Mouse (Mus musculus): ENCODE data around the gene Pglyrp2.

Gene Pglyrp2

GRCm38 (mm10) chr17:32424034-32424433, at the start of gene Pglyrp2:
TSS of gene Pglyrp2 (minus strand) at chr17:32424167.
- DNase-seq (ENCODE audit: low read depth in 2 of 2, low spot score in 2 of 2) = peak; percentile 37 to 67

GRCm38 (mm10) chr17:32472176-32472575, 48.2 kb upstream of the Pglyrp2 start:
- no peak for DNase-seq (ENCODE audit: low read depth in 2 of 2, low spot score in 2 of 2)

GRCm38 (mm10) chr17:32470795-32471194, 46.8 kb upstream of the Pglyrp2 start:
- no peak for DNase-seq (ENCODE audit: low read depth in 2 of 2, low spot score in 2 of 2)

DNA sequence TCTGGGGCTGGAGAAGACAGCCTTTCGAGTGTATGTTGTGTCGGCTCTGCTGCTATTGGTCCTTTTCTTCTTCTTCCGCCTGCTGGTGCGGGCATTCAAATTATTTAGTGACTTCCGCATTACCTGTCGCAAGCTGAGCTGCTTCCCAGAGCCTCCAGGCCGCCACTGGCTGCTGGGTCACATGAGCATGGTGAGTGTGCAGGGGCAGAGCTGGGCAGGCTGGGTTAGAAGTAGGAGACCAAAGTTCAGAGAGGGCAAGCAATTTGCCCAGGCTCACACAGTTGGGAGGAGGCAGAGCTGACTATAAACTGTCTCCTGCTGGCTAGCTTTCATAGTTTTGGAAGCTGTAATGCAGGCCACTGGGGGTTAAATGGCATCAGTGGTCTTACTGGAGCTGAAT, 44.5 kb upstream of the Pglyrp2 start:
- no peak for DNase-seq (ENCODE audit: low read depth in 2 of 2, low spot score in 2 of 2)

DNA sequence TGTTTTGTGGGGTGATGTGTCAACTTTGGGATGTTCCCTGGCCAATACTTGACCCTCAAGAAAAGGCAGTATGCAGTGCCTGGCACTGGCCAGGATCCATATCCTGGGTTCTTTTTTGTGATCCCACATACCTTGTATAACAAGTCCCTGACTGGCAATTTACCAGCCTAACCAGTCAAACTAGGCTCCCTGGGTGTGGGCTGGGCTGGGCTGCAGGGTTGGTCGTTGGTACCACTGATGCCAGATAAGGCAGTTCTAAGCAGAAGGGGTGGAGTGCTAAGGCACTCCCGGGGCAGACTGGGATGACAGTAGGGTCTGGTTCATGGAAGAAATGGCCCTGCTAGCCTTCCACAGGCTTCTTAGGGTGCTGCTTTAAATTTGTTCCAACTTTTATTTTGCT, 31.0 kb upstream of the Pglyrp2 start:
- no peak for DNase-seq (ENCODE audit: low read depth in 2 of 2, low spot score in 2 of 2)

DNA sequence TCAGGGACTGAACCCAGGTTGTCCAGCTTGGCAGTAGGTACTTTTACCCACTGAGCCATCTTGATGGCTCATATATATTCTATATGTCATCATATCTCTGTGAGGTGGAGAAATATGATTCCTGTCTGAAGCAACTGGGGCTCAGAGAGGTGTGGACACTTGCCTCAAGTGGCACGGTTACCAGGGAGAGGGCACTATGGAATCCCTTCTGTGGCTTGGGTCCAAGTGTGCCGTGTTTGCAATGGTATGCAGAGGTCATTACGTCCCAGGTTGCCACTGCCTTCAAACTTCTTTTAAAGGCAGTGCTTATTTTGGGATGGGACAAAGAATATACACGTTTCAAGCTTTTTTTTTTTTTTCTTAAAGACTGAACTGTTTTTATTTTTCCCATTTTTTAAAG, 30.2 kb upstream of the Pglyrp2 start:
- no peak for DNase-seq (ENCODE audit: low read depth in 2 of 2, low spot score in 2 of 2)

- no peak for DNase-seq (ENCODE audit: low read depth in 2 of 2, low spot score in 2 of 2)
Measured at GRCm38 (mm10) chr17:32452482-32452881, 28.5 kb upstream of the Pglyrp2 start, which contains the start of gene Cyp4f39. TSS of gene Cyp4f39 (plus strand) at chr17:32452723.

DNA sequence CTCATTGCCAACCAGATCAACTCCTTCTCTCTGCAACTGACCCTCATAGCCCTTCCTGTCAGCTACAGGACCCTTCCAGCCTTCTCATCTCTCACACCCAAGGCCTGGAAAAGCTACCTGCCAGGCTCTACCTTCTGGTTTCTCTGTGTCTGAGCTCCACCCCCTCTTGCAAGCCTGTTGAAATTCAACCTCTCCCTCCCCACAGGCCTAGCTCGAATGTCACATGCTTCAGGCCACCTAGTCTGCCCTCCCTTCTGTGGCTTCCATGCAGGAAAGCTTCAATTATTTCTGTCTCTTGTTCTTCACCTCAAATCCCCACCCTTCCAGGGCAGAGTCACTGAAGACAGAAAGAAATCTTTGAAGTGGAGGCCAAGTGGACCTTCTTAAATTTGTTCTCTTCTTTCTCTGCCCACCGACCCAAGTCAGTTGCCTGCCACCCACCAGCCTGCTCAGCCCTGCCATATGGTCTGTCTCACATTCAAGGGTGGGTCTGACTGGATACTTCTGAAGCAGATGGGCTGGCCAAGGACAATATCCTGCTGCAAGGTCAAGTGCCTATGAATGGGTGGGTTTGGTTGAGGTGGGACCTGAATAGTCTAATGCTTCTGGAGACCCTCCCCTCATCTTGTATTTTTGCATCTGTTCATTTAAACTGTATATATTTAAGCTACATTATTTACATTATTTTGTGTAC, 27.0 kb upstream of the Pglyrp2 start:
- no peak for DNase-seq (ENCODE audit: low read depth in 2 of 2, low spot score in 2 of 2)

DNA sequence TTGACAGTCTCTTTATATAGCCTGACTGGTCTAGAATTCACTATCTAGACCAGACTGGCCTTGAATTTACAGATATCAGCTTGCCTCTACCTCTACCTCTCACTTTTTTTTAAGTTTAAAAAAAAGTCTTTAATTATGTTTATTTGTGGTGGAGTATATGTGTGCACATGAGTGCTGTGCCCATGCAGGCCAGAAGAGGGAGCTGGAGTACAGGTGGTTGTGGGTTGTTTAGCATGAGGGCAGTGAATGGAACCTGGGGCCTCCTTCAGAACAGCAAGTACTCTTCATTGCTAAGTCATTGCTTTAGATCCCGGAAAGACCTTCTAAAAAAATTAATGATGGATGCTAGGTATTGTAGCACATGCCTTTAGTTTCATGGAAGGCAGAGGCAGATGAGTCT, 25.1 kb upstream of the Pglyrp2 start:
- no peak for DNase-seq (ENCODE audit: low read depth in 2 of 2, low spot score in 2 of 2)

- DNase-seq (ENCODE audit: low read depth in 2 of 2, low spot score in 2 of 2) = no peak
Measured at GRCm38 (mm10) chr17:32447195-32447594, 23.2 kb upstream of the Pglyrp2 start.

- DNase-seq (ENCODE audit: low read depth in 2 of 2, low spot score in 2 of 2) = no peak
Measured at GRCm38 (mm10) chr17:32445016-32445415, 21.0 kb upstream of the Pglyrp2 start.

- DNase-seq (ENCODE audit: low read depth in 2 of 2, low spot score in 2 of 2) = no peak
Measured at GRCm38 (mm10) chr17:32443245-32443644, 19.3 kb upstream of the Pglyrp2 start.

- DNase-seq (ENCODE audit: low read depth in 2 of 2, low spot score in 2 of 2) = no peak
Measured at GRCm38 (mm10) chr17:32437106-32437505, 13.1 kb upstream of the Pglyrp2 start.

GRCm38 (mm10) chr17:32435151-32435550, 11.2 kb upstream of the Pglyrp2 start:
- no peak for DNase-seq (ENCODE audit: low read depth in 2 of 2, low spot score in 2 of 2)

GRCm38 (mm10) chr17:32434324-32434723, 10.4 kb upstream of the Pglyrp2 start:
- DNase-seq (ENCODE audit: low read depth in 2 of 2, low spot score in 2 of 2) = no peak

GRCm38 (mm10) chr17:32431972-32432371, 8.0 kb upstream of the Pglyrp2 start:
- DNase-seq (ENCODE audit: low read depth in 2 of 2, low spot score in 2 of 2) = peak in 1 of 2 experiments; percentile 26

GRCm38 (mm10) chr17:32426610-32427009, 2.6 kb upstream of the Pglyrp2 start:
- DNase-seq (ENCODE audit: low read depth in 2 of 2, low spot score in 2 of 2) = no peak

DNA sequence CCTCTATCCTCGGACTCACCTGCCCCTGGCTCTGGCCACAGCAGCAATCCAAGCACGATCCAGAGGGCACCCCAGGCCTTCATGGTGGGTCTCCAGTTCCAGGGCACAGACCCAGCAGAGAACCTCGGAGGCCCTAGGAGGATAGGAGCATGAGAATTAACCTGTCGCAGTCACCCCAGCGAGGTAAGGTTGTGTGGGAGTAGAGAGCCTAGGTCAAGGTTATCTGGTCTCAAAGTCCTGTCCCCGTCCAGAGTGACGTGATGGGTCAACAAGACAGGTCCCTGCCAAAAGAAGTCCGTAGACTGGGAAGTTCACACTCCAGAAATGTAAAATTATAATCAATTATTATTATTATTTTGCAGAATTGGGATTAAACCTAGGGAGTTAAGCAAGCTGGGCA, 3.2 kb downstream of the Pglyrp2 start:
- DNase-seq (ENCODE audit: low read depth in 2 of 2, low spot score in 2 of 2) = no peak

DNA sequence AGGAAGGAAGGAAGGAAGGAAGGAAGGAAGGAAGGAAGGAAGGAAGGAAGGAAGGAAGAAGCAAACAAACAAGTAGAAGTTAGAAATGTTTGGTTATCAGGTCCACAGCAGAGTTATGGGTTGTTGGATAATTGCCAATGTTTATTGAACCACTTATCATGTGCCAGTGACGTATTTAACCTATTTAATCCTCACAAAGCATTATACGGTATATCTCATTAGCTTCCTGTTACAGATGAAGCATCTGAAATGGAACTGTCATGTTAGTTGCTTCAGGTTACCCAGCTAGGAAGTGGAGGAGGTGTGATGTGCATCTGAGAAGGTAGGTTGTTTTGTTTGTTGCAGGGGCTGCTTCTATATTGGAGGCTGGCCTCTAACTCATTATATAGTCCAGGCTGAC, 4.0 kb downstream of the Pglyrp2 start:
- DNase-seq (ENCODE audit: low read depth in 2 of 2, low spot score in 2 of 2) = no peak

DNA sequence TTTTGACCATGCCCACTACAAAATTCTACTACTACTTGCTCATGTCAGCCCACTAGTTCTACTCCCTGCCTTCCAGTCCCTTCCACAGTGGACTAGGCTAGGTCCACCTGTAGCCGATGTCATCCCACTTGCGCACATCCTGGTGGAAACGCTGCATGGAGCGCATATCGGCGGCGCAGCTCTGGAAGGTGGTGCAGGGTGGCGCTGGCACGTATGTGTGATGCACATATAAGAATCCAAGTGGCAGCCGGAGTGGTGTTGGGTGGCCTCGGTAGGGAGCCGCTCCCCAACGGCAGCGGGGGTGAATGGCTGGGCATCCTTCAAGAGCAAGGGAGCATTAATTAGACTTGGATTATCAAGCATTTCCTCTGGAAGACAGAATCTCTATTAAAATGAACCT, 7.2 kb downstream of the Pglyrp2 start:
- no peak for DNase-seq (ENCODE audit: low read depth in 2 of 2, low spot score in 2 of 2)

GRCm38 (mm10) chr17:32415417-32416020, 8.4 kb downstream of the Pglyrp2 start:
- no peak for DNase-seq (ENCODE audit: low read depth in 2 of 2, low spot score in 2 of 2)

DNA sequence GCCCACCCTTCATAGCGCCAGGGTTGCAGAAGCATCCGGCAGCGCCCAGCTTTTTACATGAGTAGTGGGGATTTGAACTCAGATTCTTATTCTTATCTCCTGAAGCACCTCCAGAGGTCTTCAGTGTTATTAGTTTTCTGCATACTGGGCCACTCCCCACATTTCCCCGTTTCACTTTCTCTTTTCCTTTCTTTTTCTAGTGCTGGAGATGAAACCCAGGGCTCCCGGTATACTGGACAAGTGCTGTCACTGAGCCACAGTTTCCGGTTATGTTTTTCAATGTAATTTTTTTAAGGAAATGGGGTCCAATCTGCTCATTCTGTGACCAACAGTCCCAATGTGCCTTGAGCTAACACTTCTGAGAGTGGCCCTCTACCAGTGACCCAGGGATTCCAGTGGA, 12.1 kb downstream of the Pglyrp2 start:
- no peak for DNase-seq (ENCODE audit: low read depth in 2 of 2, low spot score in 2 of 2)

DNA sequence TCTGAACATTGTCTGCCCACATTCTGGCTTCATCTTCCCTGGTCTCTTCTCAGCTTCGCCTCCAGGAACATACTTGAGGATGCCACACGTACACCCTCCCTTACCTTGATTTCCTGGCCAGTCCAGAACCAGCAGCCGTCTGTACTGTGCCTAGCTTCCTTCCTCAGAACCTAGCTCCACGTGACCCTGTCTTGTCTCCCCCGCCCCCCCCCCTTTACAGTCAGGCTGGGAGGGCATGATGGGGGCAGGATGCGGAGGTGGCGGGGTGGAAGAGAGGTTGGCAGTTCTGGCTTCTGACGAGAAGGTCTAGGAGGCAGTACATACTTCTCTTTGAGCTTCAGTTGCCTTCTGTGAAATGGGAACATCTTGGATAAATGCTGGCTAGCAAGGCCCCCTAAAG, 20.6 kb downstream of the Pglyrp2 start, which contains the start of gene Rasal3:
Gene Rasal3 (minus strand): TSS at position 167 of the 400 bp plus-strand sequence.
- peak; percentile 63 to 71 for DNase-seq (ENCODE audit: low read depth in 2 of 2, low spot score in 2 of 2)
